In the genomic region with DNA sequence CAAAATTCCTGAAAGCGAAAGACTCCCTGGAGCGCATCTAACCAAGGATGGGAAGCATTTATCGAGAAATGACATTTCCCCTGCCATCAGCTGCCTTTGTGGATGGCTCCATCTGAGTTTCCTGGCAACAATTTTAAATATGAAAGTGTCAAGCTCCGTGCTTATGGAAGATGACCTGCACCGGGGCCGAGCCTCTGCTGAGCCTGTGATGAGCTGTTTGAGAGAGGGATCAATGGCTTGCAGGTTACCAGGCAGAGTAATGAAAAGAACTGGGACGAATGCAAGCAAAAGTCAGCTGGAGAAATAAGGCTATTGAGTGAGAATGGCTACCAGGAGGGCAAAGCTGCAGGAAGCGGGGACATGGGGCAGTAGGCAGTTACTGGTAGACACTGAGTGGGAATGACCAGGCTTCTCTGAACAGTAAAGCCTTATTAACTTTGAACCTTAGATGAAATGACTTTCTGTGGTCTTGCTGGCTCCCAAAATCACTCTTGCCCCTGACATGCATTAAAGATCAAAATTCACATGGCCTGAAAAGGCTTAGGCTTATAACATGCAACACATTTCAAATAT, we compare ENCODE assay signal across 28 mouse cellular contexts.
DNase-seq lines count a peak whose midpoint lies in the region; ATAC-seq and TF ChIP-seq lines count a peak whose summit lies in the region.
"Had no signal": no experiment of that assay in that cellular context is flagged by ENCODE, and none has a peak within 500 bp of the region (broad histone marks: within the 10 kb centered on the region; RNA-seq: fewer than 3 reads in every experiment).

No protein-coding gene starts in this region.

- H3K27ac ChIP-seq in forebrain, embryonic 13.5 days, result no peak overlapping the region
- H3K27ac ChIP-seq in forebrain, embryonic 11.5 days (ENCODE audit: low read depth, low read length), result no peak overlapping the region
- H3K27ac ChIP-seq in midbrain, embryonic 14.5 days (replicated peaks; ENCODE audit: low read depth, low read length), result no peak overlapping the region
- H3K27ac ChIP-seq in midbrain, embryonic 11.5 days (ENCODE audit: low read depth, low read length), result no peak overlapping the region
- no peak overlapping the region for H3K27ac ChIP-seq in hindbrain, postnatal 0 days
- H3K27ac ChIP-seq: embryonic facial prominence, embryonic 10.5 days; embryonic facial prominence, embryonic 15.5 days; gastrocnemius, adult 2 months; hindbrain, embryonic 15.5 days; intestine, embryonic 15.5 days; layer of hippocampus, adult 2 months; left cerebral cortex, adult 2 months; limb, embryonic 12.5 days; liver, embryonic 15.5 days; neural tube, embryonic 12.5 days had no signal

- H3K27me3 ChIP-seq in forebrain, embryonic 13.5 days, result no peaks in the 10 kb centered on the region
- no peaks in the 10 kb centered on the region for H3K27me3 ChIP-seq in forebrain, embryonic 11.5 days (ENCODE audit: control insufficient read depth, insufficient read depth, low read length)
- no peaks in the 10 kb centered on the region for H3K27me3 ChIP-seq in midbrain, embryonic 14.5 days (ENCODE audit: control insufficient read depth, insufficient read depth, low read length)
- H3K27me3 ChIP-seq in midbrain, embryonic 11.5 days (ENCODE audit: control insufficient read depth, insufficient read depth, low read length), result no peaks in the 10 kb centered on the region
- no peaks in the 10 kb centered on the region for H3K27me3 ChIP-seq in hindbrain, postnatal 0 days (ENCODE audit: insufficient read depth, low read length)
- H3K27me3 ChIP-seq: embryonic facial prominence, embryonic 15.5 days; heart, embryonic 12.5 days; hindbrain, embryonic 15.5 days; intestine, embryonic 15.5 days; limb, embryonic 12.5 days; liver, embryonic 15.5 days; neural tube, embryonic 12.5 days had no signal

- no peaks in the 10 kb centered on the region for H3K4me1 ChIP-seq in forebrain, embryonic 13.5 days
- H3K4me1 ChIP-seq in forebrain, embryonic 11.5 days (replicated peaks; ENCODE audit: control insufficient read depth, insufficient read depth, low read length), result no peaks in the 10 kb centered on the region
- H3K4me1 ChIP-seq in midbrain, embryonic 14.5 days (ENCODE audit: control insufficient read depth, insufficient read depth, low read length), result no peaks in the 10 kb centered on the region
- no peaks in the 10 kb centered on the region for H3K4me1 ChIP-seq in midbrain, embryonic 11.5 days (ENCODE audit: control insufficient read depth, insufficient read depth, low read length)
- H3K4me1 ChIP-seq in hindbrain, postnatal 0 days (ENCODE audit: insufficient read depth, low read length), result no peaks in the 10 kb centered on the region
- H3K4me1 ChIP-seq: embryonic facial prominence, embryonic 10.5 days; embryonic facial prominence, embryonic 15.5 days; heart, embryonic 12.5 days; hindbrain, embryonic 15.5 days; intestine, embryonic 15.5 days; limb, embryonic 12.5 days; liver, embryonic 15.5 days; neural tube, embryonic 12.5 days had no signal

- WGBS in forebrain, embryonic 13.5 days, result 70% methylated on average over 8 of the region's 8 CpGs
- 81% methylated on average over 8 of the region's 8 CpGs for WGBS in forebrain, embryonic 11.5 days
- WGBS in midbrain, embryonic 14.5 days, result 58% methylated on average over 8 of the region's 8 CpGs
- WGBS in midbrain, embryonic 11.5 days, result 71% methylated on average over 8 of the region's 8 CpGs
- WGBS in hindbrain, postnatal 0 days, result 35% methylated on average over 8 of the region's 8 CpGs

- H3K36me3 ChIP-seq in forebrain, embryonic 13.5 days (ENCODE audit: poor library complexity, severe bottlenecking), result no peaks in the 10 kb centered on the region
- no peaks in the 10 kb centered on the region for H3K36me3 ChIP-seq in forebrain, embryonic 11.5 days (ENCODE audit: control insufficient read depth, insufficient read depth, low read length)
- no peaks in the 10 kb centered on the region for H3K36me3 ChIP-seq in midbrain, embryonic 14.5 days (ENCODE audit: control insufficient read depth, insufficient read depth, low read length)
- no peaks in the 10 kb centered on the region for H3K36me3 ChIP-seq in midbrain, embryonic 11.5 days (ENCODE audit: control insufficient read depth, insufficient read depth, low read length)
- no peaks in the 10 kb centered on the region for H3K36me3 ChIP-seq in hindbrain, postnatal 0 days (ENCODE audit: insufficient read depth, low read length)
- H3K36me3 ChIP-seq: embryonic facial prominence, embryonic 10.5 days; embryonic facial prominence, embryonic 15.5 days; heart, embryonic 12.5 days; hindbrain, embryonic 15.5 days; intestine, embryonic 15.5 days; limb, embryonic 12.5 days; liver, embryonic 15.5 days; neural tube, embryonic 12.5 days had no signal

- H3K9ac ChIP-seq in forebrain, embryonic 13.5 days, result no peak overlapping the region
- H3K9ac ChIP-seq in forebrain, embryonic 11.5 days (ENCODE audit: low read length), result no peak overlapping the region
- H3K9ac ChIP-seq in midbrain, embryonic 14.5 days (replicated peaks; ENCODE audit: low read length), result no peak overlapping the region
- no peak overlapping the region for H3K9ac ChIP-seq in midbrain, embryonic 11.5 days (ENCODE audit: low read length)
- H3K9ac ChIP-seq in hindbrain, postnatal 0 days (replicated peaks; ENCODE audit: low read length), result no peak overlapping the region
- H3K9ac ChIP-seq: embryonic facial prominence, embryonic 15.5 days; heart, embryonic 12.5 days; hindbrain, embryonic 15.5 days; intestine, embryonic 15.5 days; limb, embryonic 12.5 days; liver, embryonic 15.5 days; lung, embryonic 14.5 days; neural tube, embryonic 12.5 days had no signal

- no peaks in the 10 kb centered on the region for H3K9me3 ChIP-seq in forebrain, embryonic 13.5 days (replicated peaks)
- no peaks in the 10 kb centered on the region for H3K9me3 ChIP-seq in forebrain, embryonic 11.5 days (ENCODE audit: control insufficient read depth, low read length)
- no peaks in the 10 kb centered on the region for H3K9me3 ChIP-seq in midbrain, embryonic 14.5 days (ENCODE audit: control insufficient read depth, low read length)
- no peaks in the 10 kb centered on the region for H3K9me3 ChIP-seq in midbrain, embryonic 11.5 days (ENCODE audit: control insufficient read depth, low read length)
- H3K9me3 ChIP-seq in hindbrain, postnatal 0 days (ENCODE audit: low read length), result no peaks in the 10 kb centered on the region
- H3K9me3 ChIP-seq: embryonic facial prominence, embryonic 10.5 days; embryonic facial prominence, embryonic 15.5 days; hindbrain, embryonic 15.5 days; intestine, embryonic 15.5 days; limb, embryonic 12.5 days; liver, embryonic 15.5 days; neural tube, embryonic 12.5 days had no signal

- peak; percentile 41; the same call in 1 of the 2 replicates for ATAC-seq in forebrain, embryonic 13.5 days
- ATAC-seq in forebrain, embryonic 11.5 days (replicated peaks; ENCODE audit: low FRiP score), result no peak
- no peak for ATAC-seq in midbrain, embryonic 14.5 days (ENCODE audit: low FRiP score, low TSS enrichment)
- ATAC-seq in midbrain, embryonic 11.5 days (ENCODE audit: low FRiP score), result no peak
- ATAC-seq in hindbrain, postnatal 0 days, result no peak
- ATAC-seq: forebrain, embryonic 16.5 days; intestine, embryonic 15.5 days had no signal

- H3K4me2 ChIP-seq in forebrain, embryonic 13.5 days, result no peak overlapping the region
- no peak overlapping the region for H3K4me2 ChIP-seq in forebrain, embryonic 11.5 days (ENCODE audit: low read depth, low read length, severe bottlenecking)
- H3K4me2 ChIP-seq in midbrain, embryonic 14.5 days (ENCODE audit: low read length), result no peak overlapping the region
- no peak overlapping the region for H3K4me2 ChIP-seq in midbrain, embryonic 11.5 days
- H3K4me2 ChIP-seq in hindbrain, postnatal 0 days (ENCODE audit: low read depth, low read length), result no peak overlapping the region
- H3K4me2 ChIP-seq: embryonic facial prominence, embryonic 15.5 days; heart, embryonic 12.5 days; hindbrain, embryonic 15.5 days; intestine, embryonic 15.5 days; limb, embryonic 12.5 days; liver, embryonic 15.5 days; lung, embryonic 14.5 days; neural tube, embryonic 12.5 days had no signal

- intact Hi-C loops in heart, postnatal 10 days (cut with DNase I), result no loop called here

- TF ChIP-seq CTCF in hindbrain, postnatal 0 days (IDR thresholded peaks at IDR 0.05; ENCODE audit: low read depth), result no peak

- DNase-seq in forebrain, embryonic 11.5 days (ENCODE audit: low spot score), result no peak
- DNase-seq in midbrain, embryonic 14.5 days, result peak; percentile 11
- no peak for DNase-seq in midbrain, embryonic 11.5 days (ENCODE audit: low spot score, missing footprints)
- peak; percentile 32 for DNase-seq in hindbrain, postnatal 0 days (ENCODE audit: low spot score)
- no peak for DNase-seq in heart, postnatal 10 days
- no peak for DNase-seq in MN1 (ENCODE audit: low spot score)
- DNase-seq: adrenal gland, postnatal 36 days; cerebellum, adult 11 months; cerebellum, adult 9-11 months; gastrocnemius, adult 2 months; gastrocnemius, postnatal 36 days; heart, adult 18-20 months; kidney, adult 2 months; kidney, postnatal 36 days; lung, embryonic 14.5 days; lung, postnatal 14 days had no signal

- H3K4me3 ChIP-seq in forebrain, embryonic 13.5 days, result no peak overlapping the region
- H3K4me3 ChIP-seq in forebrain, embryonic 11.5 days (ENCODE audit: low read depth, low read length), result no peak overlapping the region
- H3K4me3 ChIP-seq in midbrain, embryonic 14.5 days (replicated peaks; ENCODE audit: low read depth, low read length), result no peak overlapping the region
- no peak overlapping the region for H3K4me3 ChIP-seq in midbrain, embryonic 11.5 days (ENCODE audit: low read depth, low read length)
- H3K4me3 ChIP-seq in hindbrain, postnatal 0 days (ENCODE audit: low read length), result no peak overlapping the region
- H3K4me3 ChIP-seq: embryonic facial prominence, embryonic 10.5 days; embryonic facial prominence, embryonic 15.5 days; gastrocnemius, adult 2 months; heart, embryonic 12.5 days; hindbrain, embryonic 15.5 days; intestine, embryonic 15.5 days; layer of hippocampus, adult 2 months; left cerebral cortex, adult 2 months; limb, embryonic 12.5 days; liver, embryonic 15.5 days; neural tube, embryonic 12.5 days had no signal

Comparison
In these comparisons a context has a peak if more than half of its experiments do, and no peak if none do; other contexts are left out.
1. DNase-seq: peak in midbrain, embryonic 14.5 days (single experiment) and hindbrain, postnatal 0 days (single experiment); none in forebrain, embryonic 11.5 days (single experiment), midbrain, embryonic 11.5 days (single experiment), heart, postnatal 10 days (0 of 2) and MN1 (single experiment).